Mouse (Mus musculus) heart, embryonic 11.5 days (tissue): ENCODE data around the gene Lat2. TPM values are rescaled to one million over a fixed set of nuclear protein-coding genes. Genes with fewer than 3 reads are reported as not detected.

Source experiments
- ATAC-seq: fragments of 200-750 bp; cut with Nextera tagmentation; replicated peaks from 2 replicates; pipeline ENCODE4 v1.8.0; 2017; ENCODE audit warnings: moderate library complexity; ENCODE audit not compliant: insufficient number of reproducible peaks, low FRiP score, low TSS enrichment
- H3K27ac ChIP-seq: fragments of 300-500 bp; sonication (generic); 2 replicates; pipeline ENCODE4 v1.5.1; 2014; ENCODE audit warnings: mild to moderate bottlenecking, low read depth, low read length
- H3K27me3 ChIP-seq: fragments of 300-500 bp; sonication (generic); 2 replicates; pipeline ENCODE4 v1.6.1; 2014; ENCODE audit warnings: mild to moderate bottlenecking, low read length, mixed read lengths; ENCODE audit not compliant: control insufficient read depth, insufficient read depth
- H3K36me3 ChIP-seq: fragments of 300-500 bp; sonication (generic); 2 replicates; pipeline ENCODE4 v1.6.1; 2014; ENCODE audit warnings: mild to moderate bottlenecking, low read length, moderate library complexity, mixed read lengths; ENCODE audit not compliant: control insufficient read depth, insufficient read depth
- H3K4me1 ChIP-seq: fragments of 300-500 bp; sonication (generic); 2 replicates; pipeline ENCODE4 v1.6.1; 2014; ENCODE audit warnings: low read length; ENCODE audit not compliant: control insufficient read depth, insufficient read depth
- H3K4me2 ChIP-seq: fragments of 300-500 bp; sonication (generic); 2 replicates; pipeline ENCODE4 v1.6.1; 2014; ENCODE audit warnings: mild to moderate bottlenecking, moderate library complexity
- H3K4me3 ChIP-seq: fragments of 300-500 bp; sonication (generic); 2 replicates; pipeline ENCODE4 v1.5.1; 2014; ENCODE audit warnings: low read depth, low read length
- H3K9ac ChIP-seq: fragments of 300-500 bp; sonication (generic); 2 replicates; pipeline ENCODE4 v1.6.1; 2014; ENCODE audit warnings: mild to moderate bottlenecking, low read depth, low read length, moderate library complexity
- H3K9me3 ChIP-seq: fragments of 300-500 bp; sonication (generic); replicated peaks from 2 replicates; pipeline ENCODE4 v1.6.1; 2016; ENCODE audit warnings: low read length; ENCODE audit not compliant: control insufficient read depth
- WGBS: fragments of 180-500 bp; shearing (Covaris S2); extraction: QIAGEN DNeasy Blood & Tissue Kit; methylation state at CpG from one replicate; pipeline ENCODE4 v1.1.7; 2014; ENCODE audit not compliant: insufficient replicate concordance; 5-methylcytosine and 5-hydroxymethylcytosine counted together
- polyA plus RNA-seq: library from polyadenylated mRNA; unstranded; fragments of >200 nt; fragmentation: Nextera tagmentation; extraction: Ambion mirVana; gene quantifications from 2 replicates; pipeline ENCODE4 v1.2.1, GENCODE M21; 2014

Lat2 gene
- polyA plus RNA-seq, 1 experiment from 2014 or later: 1.9 TPM

- no peak for ATAC-seq
- WGBS: 78% methylated on average over 12 of the region's 12 CpGs
- Histone ChIP-seq H3K4me1 (no peaks in the 10 kb centered on the region), H3K36me3 (no peaks in the 10 kb centered on the region), H3K27me3 (no peaks in the 10 kb centered on the region), H3K4me3 (no peak overlapping the region), H3K4me2 (no peak overlapping the region), H3K27ac (no peak overlapping the region), H3K9ac (no peak overlapping the region), H3K9me3 (no peaks in the 10 kb centered on the region)
Measured at GRCm38 (mm10) chr5:134609916-134610643, 4.7 kb downstream of the Lat2 start.

DNA sequence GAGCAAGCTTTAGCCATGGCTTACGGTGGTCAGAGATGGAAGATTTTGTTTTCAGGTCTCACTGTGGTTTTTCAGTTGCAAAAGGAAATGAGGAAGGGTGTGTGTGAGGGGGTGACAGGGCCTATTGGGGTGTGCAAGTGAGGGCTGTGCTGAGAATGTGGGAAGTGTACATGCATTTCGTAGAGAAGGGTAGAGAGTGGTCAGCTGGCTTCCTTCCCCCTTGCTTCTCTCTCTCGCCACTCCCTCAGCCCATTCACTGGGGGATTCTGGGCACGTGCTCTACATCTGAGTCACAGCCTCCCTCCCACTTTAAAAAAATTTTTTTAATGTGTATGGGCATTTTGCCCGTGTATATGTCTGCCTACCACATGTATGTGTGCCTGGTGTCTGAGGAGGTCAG is 7.7 kb downstream of the Lat2 start:
- Histone ChIP-seq H3K27ac (no peak overlapping the region), H3K27me3 (no peaks in the 10 kb centered on the region), H3K9ac (no peak overlapping the region), H3K4me3 (no peak overlapping the region), H3K9me3 (no peaks in the 10 kb centered on the region), H3K4me2 (no peak overlapping the region), H3K4me1 (no peaks in the 10 kb centered on the region), H3K36me3 (no peaks in the 10 kb centered on the region; the same call in 1 of the 2 replicates)
- no peak for ATAC-seq
- 66% methylated on average over 5 of the region's 5 CpGs for WGBS

- H3K9me3 ChIP-seq: no peaks in the 10 kb centered on the region
- H3K27ac ChIP-seq: no peak overlapping the region
- ATAC-seq: no peak
Measured at GRCm38 (mm10) chr5:134606314-134606713, 8.5 kb downstream of the Lat2 start.

GRCm38 (mm10) chr5:134604376-134604775 is 10.4 kb downstream of the Lat2 start:
- Histone ChIP-seq H3K27ac (no peak overlapping the region), H3K36me3 (peaks cover 2% of the 10 kb centered on the region; the same call in 1 of the 2 replicates), H3K9me3 (no peaks in the 10 kb centered on the region), H3K9ac (no peak overlapping the region), H3K27me3 (no peaks in the 10 kb centered on the region), H3K4me1 (no peaks in the 10 kb centered on the region), H3K4me2 (no peak overlapping the region), H3K4me3 (no peak overlapping the region)
- no peak for ATAC-seq
- WGBS: 69% methylated on average over 11 of the region's 11 CpGs

More at GRCm38 (mm10) chr5:134606314-134606713, 8.5 kb downstream of the Lat2 start:
- no peaks in the 10 kb centered on the region for H3K4me1 ChIP-seq
- no peaks in the 10 kb centered on the region for H3K27me3 ChIP-seq
- no peak overlapping the region for H3K4me3 ChIP-seq
- no peak overlapping the region for H3K4me2 ChIP-seq
- no peak overlapping the region for H3K9ac ChIP-seq
- no peaks in the 10 kb centered on the region; the same call in 1 of the 2 replicates for H3K36me3 ChIP-seq

DNA sequence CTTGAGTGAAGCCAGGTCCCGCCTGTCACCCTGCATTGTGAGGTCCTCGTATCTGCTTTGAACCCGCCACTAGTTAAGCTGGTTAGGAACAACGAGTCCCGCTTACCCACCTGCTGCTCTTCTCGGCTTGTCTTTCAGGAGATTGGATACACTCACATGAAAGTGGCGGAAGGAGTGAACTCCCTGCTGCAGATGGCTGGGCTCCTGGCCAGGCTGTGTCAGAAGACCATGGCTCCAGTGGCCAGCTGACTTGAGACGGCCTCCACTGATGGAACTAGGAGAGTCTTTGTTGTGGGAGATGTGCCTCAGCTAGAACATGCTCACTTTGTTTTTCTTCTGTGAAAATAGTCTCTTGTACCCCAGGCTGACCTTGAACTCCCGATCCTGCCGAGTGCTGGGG is 17.1 kb downstream of the Lat2 start:
- Histone ChIP-seq H3K27ac (no peak overlapping the region), H3K4me2 (no peak overlapping the region), H3K36me3 (peaks cover 28% of the 10 kb centered on the region), H3K9ac (no peak overlapping the region), H3K27me3 (no peaks in the 10 kb centered on the region), H3K4me1 (0 out of 2 replicates have a peak, but pooled peaks cover 3% of the 10 kb centered on the region), H3K9me3 (no peaks in the 10 kb centered on the region), H3K4me3 (no peak overlapping the region)
- 89% methylated on average over 10 of the region's 10 CpGs for WGBS
- ATAC-seq: no peak

GRCm38 (mm10) chr5:134593093-134593492 is 21.7 kb downstream of the Lat2 start:
- peaks cover 29% of the 10 kb centered on the region for H3K36me3 ChIP-seq
- no peak overlapping the region for H3K9ac ChIP-seq
- 0 out of 2 replicates have a peak, but pooled peaks cover 3% of the 10 kb centered on the region for H3K4me1 ChIP-seq
- H3K4me2 ChIP-seq: no peak overlapping the region
- no peaks in the 10 kb centered on the region for H3K9me3 ChIP-seq
- H3K4me3 ChIP-seq: no peak overlapping the region
- H3K27me3 ChIP-seq: no peaks in the 10 kb centered on the region
- 70% methylated on average over 9 of the region's 9 CpGs for WGBS
- ATAC-seq: no peak
- H3K27ac ChIP-seq: no peak overlapping the region

- Histone ChIP-seq H3K27me3 (no peaks in the 10 kb centered on the region), H3K4me2 (no peak overlapping the region), H3K9ac (no peak overlapping the region), H3K27ac (no peak overlapping the region), H3K4me1 (0 out of 2 replicates have a peak, but pooled peaks cover 3% of the 10 kb centered on the region), H3K4me3 (no peak overlapping the region), H3K36me3 (peaks cover 29% of the 10 kb centered on the region), H3K9me3 (no peaks in the 10 kb centered on the region)
- no peak; the same call in 1 of the 2 replicates for ATAC-seq
- 88% methylated on average over 11 of the region's 11 CpGs for WGBS
Measured at GRCm38 (mm10) chr5:134592026-134592581, 22.7 kb downstream of the Lat2 start.

- no peak overlapping the region for H3K27ac ChIP-seq
- H3K36me3 ChIP-seq: peaks cover 17% of the 10 kb centered on the region
- WGBS: 79% methylated on average over 3 of the region's 3 CpGs
Measured at GRCm38 (mm10) chr5:134589900-134590299, 24.9 kb downstream of the Lat2 start.

More at GRCm38 (mm10) chr5:134589900-134590299, 24.9 kb downstream of the Lat2 start:
- Histone ChIP-seq H3K4me1 (no peaks in the 10 kb centered on the region), H3K4me3 (no peak overlapping the region), H3K9me3 (no peaks in the 10 kb centered on the region), H3K4me2 (no peak overlapping the region), H3K9ac (no peak overlapping the region), H3K27me3 (no peaks in the 10 kb centered on the region)
- no peak for ATAC-seq
